Mouse (Mus musculus) lung, embryonic 14.5 days (tissue): ENCODE results near the gene Fdx1l. TPM values are rescaled to one million over a fixed set of nuclear protein-coding genes. Genes with fewer than 3 reads are reported as not detected.

Source experiments
- ATAC-seq: fragments of 200-750 bp; cut with Nextera tagmentation; 2 replicates; pipeline ENCODE4 v1.8.0; 2017; ENCODE audit warnings: mild to moderate bottlenecking, moderate TSS enrichment, moderate library complexity; ENCODE audit not compliant: insufficient read depth
- DNase-seq: peaks from one replicate; pipeline ENCODE4 v3.0.0-alpha.2; 2015
- H3K27ac ChIP-seq: fragments of 300-500 bp; sonication (generic); 2 replicates; pipeline ENCODE4 v1.5.1; 2014; ENCODE audit warnings: low read depth, mild to moderate bottlenecking, moderate library complexity
- H3K27me3 ChIP-seq: fragments of 300-500 bp; sonication (generic); 2 replicates; pipeline ENCODE4 v1.6.1; 2014; ENCODE audit warnings: low read length, control low read depth; ENCODE audit not compliant: insufficient read depth
- H3K36me3 ChIP-seq: fragments of 300-500 bp; sonication (generic); 2 replicates; pipeline ENCODE4 v1.6.1; 2014; ENCODE audit warnings: control low read depth; ENCODE audit not compliant: insufficient read depth
- H3K4me1 ChIP-seq: fragments of 300-500 bp; sonication (generic); 2 replicates; pipeline ENCODE4 v1.6.1; 2014; ENCODE audit warnings: antibody characterized with exemption, control low read depth; ENCODE audit not compliant: insufficient read depth
- H3K4me2 ChIP-seq: fragments of 300-500 bp; sonication (generic); 2 replicates; pipeline ENCODE4 v1.6.1; 2014; ENCODE audit warnings: mild to moderate bottlenecking
- H3K4me3 ChIP-seq: fragments of 300-500 bp; sonication (generic); 2 replicates; pipeline ENCODE4 v1.5.1; 2014; ENCODE audit warnings: low read depth, low read length
- H3K9ac ChIP-seq: fragments of 300-500 bp; sonication (generic); 2 replicates; pipeline ENCODE4 v1.6.1; 2014
- H3K9me3 ChIP-seq: fragments of 300-500 bp; sonication (generic); 2 replicates; pipeline ENCODE4 v1.6.1; 2016; ENCODE audit warnings: low read depth, low read length, control low read depth
- CTCF ChIP-seq: IDR thresholded peaks from 2 replicates; pipeline ENCODE4 v1.5.1; 2016; ENCODE audit warnings: antibody characterized with exemption, low read depth
- WGBS: fragments of 180-500 bp; shearing (Covaris S2); extraction: QIAGEN DNeasy Blood & Tissue Kit; methylation state at CpG from one replicate; pipeline ENCODE4 v1.1.7; 2014; 5-methylcytosine and 5-hydroxymethylcytosine counted together
- polyA plus RNA-seq: library from polyadenylated mRNA; unstranded; fragments of >200 nt; fragmentation: Nextera tagmentation; extraction: Ambion mirVana; gene quantifications from 2 replicates; pipeline ENCODE4 v1.2.1, GENCODE M21; 2014

The Fdx1l gene
- polyA plus RNA-seq, result 59.4 and 66.1 TPM in 2 replicates

DNA sequence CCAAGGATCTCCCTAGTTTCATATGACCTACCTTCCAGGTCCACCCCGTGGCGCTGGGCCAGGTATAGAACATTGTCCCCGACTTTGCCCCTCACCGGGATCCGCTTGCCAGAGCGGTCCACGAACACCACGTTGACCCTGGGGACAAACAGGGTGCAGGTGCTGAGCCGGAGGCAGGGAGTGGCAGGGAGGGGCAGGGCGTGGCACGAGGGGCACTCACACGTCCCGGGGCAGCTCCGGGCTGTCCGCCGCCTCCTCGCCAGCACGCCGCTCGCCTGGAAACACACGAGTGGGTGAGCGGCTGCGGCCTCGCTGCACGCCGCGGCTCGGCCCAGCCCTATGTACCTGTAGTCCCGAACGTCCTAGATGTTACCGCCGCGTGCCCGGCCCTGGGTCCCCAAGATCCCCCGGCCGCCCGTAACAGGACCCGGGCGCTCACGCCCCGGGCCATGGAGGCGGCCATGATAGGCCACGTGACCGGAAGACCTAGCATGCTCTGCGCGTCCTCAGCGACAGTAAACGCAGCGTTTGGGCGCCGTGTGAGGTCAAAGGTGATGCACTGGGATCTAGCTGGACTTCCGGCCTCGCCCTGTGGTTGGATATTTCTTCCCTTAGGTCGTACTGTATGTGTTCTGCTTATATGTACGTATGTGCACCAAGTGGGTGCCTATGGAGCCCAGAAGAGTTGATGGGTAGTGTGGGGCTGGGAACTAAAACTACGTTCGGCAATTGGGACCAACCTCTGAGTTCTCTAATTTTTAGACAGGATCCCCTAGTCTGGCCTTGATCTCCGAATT lies at the start of gene Fdx1l, which contains the start of gene Gm49373:
Gene Fdx1l, minus strand, starts transcription at position 571 of the 797 bp plus-strand sequence.
Gene Gm49373, minus strand, starts transcription at position 53 of the 797 bp plus-strand sequence.
- no peak for TF ChIP-seq CTCF
- H3K27me3 ChIP-seq, result no peaks in the 10 kb centered on the region
- H3K9ac ChIP-seq, result peak within 1 kb of the TSS; percentile 85
- H3K4me3 ChIP-seq, result peak within 1 kb of the TSS; percentile 91
- H3K9me3 ChIP-seq, result no peaks in the 10 kb centered on the region
- 2% methylated on average over 58 of the region's 58 CpGs for WGBS
- H3K36me3 ChIP-seq, result peaks cover 56% of the 10 kb centered on the region
- H3K4me1 ChIP-seq, result no peaks in the 10 kb centered on the region
- DNase-seq, result peak; percentile 96
- H3K27ac ChIP-seq, result peak within 1 kb of the TSS; percentile 75
- ATAC-seq, result peak; percentile 93
- H3K4me2 ChIP-seq, result peak within 1 kb of the TSS; percentile 73

DNA sequence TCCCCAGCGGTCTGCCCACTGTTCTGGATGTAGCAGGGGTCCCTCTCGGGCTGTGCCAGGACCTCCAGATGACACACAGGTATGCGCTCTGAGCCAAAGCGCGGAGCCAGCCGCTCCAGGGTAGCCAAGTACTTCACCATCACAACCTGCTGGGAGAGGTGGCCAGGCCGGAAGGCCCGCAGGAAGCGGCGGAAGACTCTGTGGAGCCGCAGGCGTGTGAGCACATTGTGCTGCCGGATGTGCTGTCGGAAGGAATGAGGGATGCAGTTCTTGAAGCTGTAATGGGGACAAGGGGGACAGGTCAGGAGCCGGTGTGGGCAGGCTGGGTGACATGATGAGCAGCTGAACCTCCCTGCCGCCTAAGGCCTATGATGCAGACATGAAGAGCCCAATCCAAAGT lies 48.1 kb upstream of the Fdx1l start:
- Histone ChIP-seq H3K36me3 (peaks cover 30% of the 10 kb centered on the region; the same call in 1 of the 2 replicates), H3K9me3 (no peaks in the 10 kb centered on the region), H3K9ac (no peak overlapping the region), H3K4me3 (no peak overlapping the region), H3K4me1 (no peaks in the 10 kb centered on the region), H3K27ac (no peak overlapping the region), H3K27me3 (no peaks in the 10 kb centered on the region), H3K4me2 (no peak overlapping the region)
- ATAC-seq (no peak), DNase-seq (no peak)
- no peak for TF ChIP-seq CTCF
- 78% methylated on average over 16 of the region's 16 CpGs for WGBS

DNA sequence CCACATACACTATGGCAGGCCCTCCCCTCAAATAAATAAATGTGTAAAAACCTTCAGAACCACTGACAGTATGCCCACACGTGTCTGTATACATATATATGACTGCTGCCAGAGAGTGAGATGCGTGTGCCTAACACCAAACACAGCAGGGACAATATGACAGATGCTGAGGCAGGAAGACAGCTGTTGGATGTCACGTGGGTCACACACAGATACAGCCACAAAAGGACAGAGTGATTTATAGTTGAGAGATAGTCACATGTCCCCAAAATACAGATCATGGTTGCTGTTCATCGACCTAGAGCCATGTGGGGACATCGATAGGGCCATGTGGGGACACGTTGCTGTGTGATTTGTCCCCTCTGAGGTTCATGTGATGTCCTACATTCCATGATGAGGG lies 43.7 kb upstream of the Fdx1l start:
- no peak overlapping the region for H3K27ac ChIP-seq
- no peak overlapping the region for H3K4me2 ChIP-seq
- ATAC-seq (no peak), DNase-seq (no peak)
- no peaks in the 10 kb centered on the region for H3K4me1 ChIP-seq
- no peak overlapping the region for H3K4me3 ChIP-seq
- H3K36me3 ChIP-seq, result 0 out of 2 replicates have a peak, but pooled peaks cover 10% of the 10 kb centered on the region
- no peak overlapping the region for H3K9ac ChIP-seq
- no peak for TF ChIP-seq CTCF
- H3K27me3 ChIP-seq, result no peaks in the 10 kb centered on the region
- 63% methylated on average over 6 of the region's 6 CpGs for WGBS
- H3K9me3 ChIP-seq, result no peaks in the 10 kb centered on the region

DNA sequence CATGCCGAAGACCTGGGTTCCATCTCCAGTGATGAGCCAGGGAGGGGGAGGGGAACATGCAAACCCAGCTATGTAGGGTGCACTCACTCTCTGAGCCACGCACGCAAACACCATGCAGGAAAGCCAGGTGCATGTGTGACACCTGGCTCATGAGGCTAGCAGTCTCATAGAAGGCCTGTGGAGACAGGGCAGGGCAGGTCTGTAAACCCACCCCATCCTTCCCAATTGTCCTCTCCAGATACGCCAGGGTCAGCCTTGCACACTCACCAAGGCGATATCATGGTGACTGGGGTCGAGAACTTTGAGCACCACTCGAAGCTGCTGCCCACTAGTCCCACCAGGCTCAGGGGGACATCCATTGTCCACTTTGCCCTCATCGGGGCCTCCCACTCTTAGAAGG lies 41.7 kb upstream of the Fdx1l start:
- no peak for DNase-seq
- H3K9me3 ChIP-seq, result no peaks in the 10 kb centered on the region
- H3K4me3 ChIP-seq, result no peak overlapping the region
- no peak for TF ChIP-seq CTCF
- H3K27me3 ChIP-seq, result no peaks in the 10 kb centered on the region
- no peak for ATAC-seq
- no peak overlapping the region for H3K4me2 ChIP-seq
- no peak overlapping the region for H3K27ac ChIP-seq
- 84% methylated on average over 8 of the region's 8 CpGs for WGBS
- no peaks in the 10 kb centered on the region for H3K4me1 ChIP-seq
- no peaks in the 10 kb centered on the region for H3K36me3 ChIP-seq
- no peak overlapping the region for H3K9ac ChIP-seq

DNA sequence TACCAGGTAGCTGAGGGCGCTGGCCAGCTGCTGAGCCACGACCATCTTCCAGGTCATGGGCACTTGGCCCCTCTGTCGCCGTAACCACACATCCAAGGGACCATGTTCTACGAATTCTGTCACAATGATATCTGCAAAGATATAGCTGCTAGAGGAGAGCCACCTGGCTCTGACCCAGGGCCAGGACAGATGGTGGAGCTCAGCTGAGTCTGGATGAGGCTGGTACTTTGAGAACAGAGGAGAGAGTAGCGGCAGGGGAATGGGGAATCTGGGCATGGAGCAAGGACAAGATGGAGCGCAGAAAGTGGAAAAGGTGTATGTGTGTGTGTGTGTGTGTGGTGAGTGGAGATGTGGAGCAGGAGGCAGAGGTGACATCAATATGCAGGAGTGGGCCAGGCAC lies 40.8 kb upstream of the Fdx1l start:
- Histone ChIP-seq H3K27me3 (no peaks in the 10 kb centered on the region), H3K9me3 (no peaks in the 10 kb centered on the region), H3K36me3 (no peaks in the 10 kb centered on the region), H3K4me3 (no peak overlapping the region), H3K27ac (no peak overlapping the region), H3K4me2 (no peak overlapping the region), H3K9ac (no peak overlapping the region), H3K4me1 (no peaks in the 10 kb centered on the region)
- no peak for TF ChIP-seq CTCF
- WGBS, result 83% methylated on average over 7 of the region's 7 CpGs
- ATAC-seq (no peak), DNase-seq (no peak)

DNA sequence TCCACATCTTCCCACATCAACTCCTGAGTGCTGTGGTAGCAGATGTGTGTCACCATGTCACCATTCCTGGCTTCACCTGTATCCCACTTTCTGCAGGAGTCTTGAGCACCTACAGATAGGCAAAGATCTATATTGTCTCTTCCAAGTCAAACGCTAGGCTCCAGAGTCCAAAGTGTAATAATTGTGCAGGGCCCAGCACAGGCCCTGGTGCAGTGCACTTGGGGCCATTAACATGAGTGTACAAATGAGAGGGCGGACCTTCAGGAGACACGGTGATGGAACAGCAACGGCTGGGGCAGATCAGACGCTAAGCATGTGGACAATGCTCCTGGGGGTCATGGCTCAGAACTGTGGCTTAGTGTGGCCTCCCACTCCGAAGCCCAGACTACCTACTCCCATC lies 40.3 kb upstream of the Fdx1l start:
- H3K4me3 ChIP-seq, result no peak overlapping the region
- WGBS, result 83% methylated on average over 6 of the region's 6 CpGs
- H3K9me3 ChIP-seq, result no peaks in the 10 kb centered on the region
- no peaks in the 10 kb centered on the region for H3K4me1 ChIP-seq
- no peaks in the 10 kb centered on the region for H3K27me3 ChIP-seq
- no peak for ATAC-seq
- no peak overlapping the region for H3K27ac ChIP-seq
- TF ChIP-seq CTCF, result no peak
- no peak overlapping the region for H3K4me2 ChIP-seq
- no peaks in the 10 kb centered on the region for H3K36me3 ChIP-seq
- no peak for DNase-seq
- H3K9ac ChIP-seq, result no peak overlapping the region

DNA sequence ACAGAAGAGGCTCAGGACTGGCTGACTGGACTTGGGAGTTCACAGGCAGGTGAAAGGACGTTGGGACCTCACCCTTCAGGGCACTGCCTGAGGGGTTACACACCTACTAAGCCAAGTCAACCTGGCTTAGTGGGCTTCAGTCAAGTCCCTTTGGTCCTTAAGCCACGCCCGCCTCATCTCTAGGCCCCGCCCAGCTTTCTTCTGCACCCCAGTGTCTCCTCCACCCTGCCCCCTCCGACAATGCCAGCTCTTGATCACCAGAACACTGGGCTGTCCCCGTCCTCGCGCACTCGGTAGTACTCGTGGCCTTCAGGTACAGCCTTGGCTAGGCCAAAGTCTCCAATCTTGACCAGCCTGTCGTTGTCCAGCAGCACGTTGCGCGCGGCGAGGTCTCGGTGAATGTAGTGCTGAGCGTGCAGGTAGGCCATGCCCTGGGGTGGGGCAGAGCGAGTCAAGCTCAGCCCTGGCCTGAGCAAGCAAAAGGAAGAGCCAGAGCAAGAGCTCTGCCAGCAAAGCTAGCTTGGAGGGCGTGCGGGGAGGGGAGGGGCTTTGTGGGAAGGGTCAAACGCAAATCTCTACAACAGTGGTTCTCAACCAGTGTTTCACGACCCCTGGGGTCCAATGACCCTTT lies 34.3 kb upstream of the Fdx1l start:
- no peak for ATAC-seq
- H3K36me3 ChIP-seq, result no peaks in the 10 kb centered on the region
- WGBS, result 44% methylated on average over 23 of the region's 23 CpGs
- no peaks in the 10 kb centered on the region for H3K9me3 ChIP-seq
- DNase-seq, result no peak
- no peak overlapping the region for H3K9ac ChIP-seq
- no peak for TF ChIP-seq CTCF
- H3K4me1 ChIP-seq, result no peaks in the 10 kb centered on the region
- H3K4me2 ChIP-seq, result no peak overlapping the region
- no peaks in the 10 kb centered on the region for H3K27me3 ChIP-seq
- H3K4me3 ChIP-seq, result no peak overlapping the region
- H3K27ac ChIP-seq, result no peak overlapping the region
